Mouse (Mus musculus) hindbrain, postnatal 0 days (tissue): Measurements from ENCODE around the gene Donson. TPM values are rescaled to one million over a fixed set of nuclear protein-coding genes. Genes with fewer than 3 reads are reported as not detected.

Source experiments
- ATAC-seq: fragments of 200-750 bp; cut with Nextera tagmentation; 2 replicates; pipeline ENCODE4 v1.8.0; 2017; ENCODE audit warnings: mild to moderate bottlenecking, moderate TSS enrichment, moderate library complexity
- DNase-seq: peaks from one replicate; pipeline ENCODE4 v3.0.0-alpha.2; 2015; ENCODE audit warnings: low spot score
- H3K27ac ChIP-seq: fragments of 300-500 bp; sonication (generic); 2 replicates; pipeline ENCODE4 v1.5.1; 2014; ENCODE audit warnings: mild to moderate bottlenecking
- H3K27me3 ChIP-seq: fragments of 300-500 bp; sonication (generic); 2 replicates; pipeline ENCODE4 v1.6.1; 2014; ENCODE audit warnings: low read length, mixed read lengths; ENCODE audit not compliant: insufficient read depth
- H3K36me3 ChIP-seq: fragments of 300-500 bp; sonication (generic); 2 replicates; pipeline ENCODE4 v1.6.1; 2014; ENCODE audit warnings: low read length, mixed read lengths; ENCODE audit not compliant: insufficient read depth
- H3K4me1 ChIP-seq: fragments of 300-500 bp; sonication (generic); 2 replicates; pipeline ENCODE4 v1.6.1; 2014; ENCODE audit warnings: antibody characterized with exemption, low read length, mixed read lengths; ENCODE audit not compliant: insufficient read depth
- H3K4me2 ChIP-seq: fragments of 300-500 bp; sonication (generic); 2 replicates; pipeline ENCODE4 v1.6.1; 2014; ENCODE audit warnings: low read depth, mild to moderate bottlenecking, low read length, moderate library complexity, mixed read lengths
- H3K4me3 ChIP-seq: fragments of 300-500 bp; sonication (generic); 2 replicates; pipeline ENCODE4 v1.5.1; 2014; ENCODE audit warnings: low read length
- H3K9ac ChIP-seq: fragments of 300-500 bp; sonication (generic); replicated peaks from 2 replicates; pipeline ENCODE4 v1.6.1; 2014; ENCODE audit warnings: mild to moderate bottlenecking, low read length, moderate library complexity, mixed read lengths
- H3K9me3 ChIP-seq: fragments of 300-500 bp; sonication (generic); 2 replicates; pipeline ENCODE4 v1.6.1; 2016; ENCODE audit warnings: low read length, mixed read lengths
- CTCF ChIP-seq: IDR thresholded peaks from 2 replicates; pipeline ENCODE4 v1.5.1; 2016; ENCODE audit warnings: antibody characterized with exemption, control low read depth, low read depth
- WGBS: fragments of 180-500 bp; shearing (Covaris S2); extraction: QIAGEN DNeasy Blood & Tissue Kit; methylation state at CpG from one replicate; pipeline ENCODE4 v1.1.7; 2014; 5-methylcytosine and 5-hydroxymethylcytosine counted together
- polyA plus RNA-seq: library from polyadenylated mRNA; unstranded; fragments of >200 nt; fragmentation: Nextera tagmentation; extraction: Ambion mirVana; gene quantifications from 2 replicates; pipeline ENCODE4 v1.2.1, GENCODE M21; 2015
- total RNA-seq: library from RNA; depleted of rRNA; stranded (reverse); fragments of >200 nt; gene quantifications from 2 replicates; pipeline ENCODE4 v1.2.3, GENCODE M21; 2014

The Donson gene
- total and polyA plus RNA-seq, 2 experiments from 2014 or later: 15.3 to 20.4 TPM

GRCm38 (mm10) chr16:91710241-91710640 is 21.7 kb upstream of the Donson start:
- Histone ChIP-seq H3K4me1 (no peaks in the 10 kb centered on the region), H3K9me3 (no peaks in the 10 kb centered on the region), H3K9ac (no peak overlapping the region), H3K27ac (no peak overlapping the region), H3K4me3 (no peak overlapping the region), H3K36me3 (peaks cover 32% of the 10 kb centered on the region), H3K27me3 (no peaks in the 10 kb centered on the region), H3K4me2 (no peak overlapping the region)
- no peak for ATAC-seq
- WGBS: 90% methylated on average over 7 of the region's 7 CpGs
- no peak for DNase-seq
- TF ChIP-seq CTCF: no peak

DNA sequence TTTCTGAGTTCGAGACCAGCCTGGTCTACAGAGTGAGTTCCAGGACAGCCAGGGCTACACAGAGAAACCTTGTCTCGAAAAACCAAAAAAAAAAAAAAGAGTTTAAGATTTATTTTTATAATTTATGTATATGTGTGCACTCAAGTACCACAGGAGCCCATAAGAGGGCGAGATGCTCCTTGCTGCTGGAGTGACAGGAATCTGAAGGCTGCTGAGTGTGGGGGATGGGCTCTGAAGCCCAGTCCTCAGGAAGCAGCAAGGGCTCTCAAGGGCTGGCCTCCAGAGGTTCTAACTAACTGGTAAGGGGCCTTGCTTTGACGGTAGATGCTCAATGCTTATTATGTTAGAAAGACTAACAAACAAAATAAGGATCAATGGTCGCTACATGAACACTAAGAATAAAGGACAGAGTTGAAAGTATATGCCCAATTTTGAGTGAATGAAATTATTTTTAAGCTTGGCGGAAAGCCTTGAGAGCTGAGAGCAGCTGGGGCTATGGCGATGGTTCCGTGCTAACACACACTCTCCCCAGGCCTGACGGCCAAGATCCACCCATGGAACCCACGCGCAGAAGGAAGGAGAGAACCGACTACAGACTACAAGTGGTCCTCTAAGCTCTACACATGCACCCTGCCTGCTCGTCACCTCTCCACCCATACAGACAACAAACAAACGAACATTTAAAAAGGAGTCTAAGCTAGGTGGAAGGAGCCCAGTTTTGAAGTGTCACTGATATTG is 16.2 kb upstream of the Donson start:
- H3K27ac ChIP-seq: no peak overlapping the region
- no peaks in the 10 kb centered on the region for H3K27me3 ChIP-seq
- no peak overlapping the region for H3K4me2 ChIP-seq
- ATAC-seq (0 out of 2 replicates have a peak, but pooled peaks have one; percentile 43), DNase-seq (peak; percentile 35)
- no peak overlapping the region for H3K4me3 ChIP-seq
- no peaks in the 10 kb centered on the region for H3K4me1 ChIP-seq
- no peaks in the 10 kb centered on the region for H3K9me3 ChIP-seq
- 83% methylated on average over 14 of the region's 14 CpGs for WGBS
- H3K9ac ChIP-seq: no peak overlapping the region
- H3K36me3 ChIP-seq: peaks cover 37% of the 10 kb centered on the region; the same call in 1 of the 2 replicates
- peak; percentile 43; the same call in 1 of the 2 replicates for TF ChIP-seq CTCF

GRCm38 (mm10) chr16:91702771-91703188 is 14.2 kb upstream of the Donson start:
- Histone ChIP-seq H3K4me2 (no peak overlapping the region), H3K9ac (no peak overlapping the region), H3K4me1 (no peaks in the 10 kb centered on the region), H3K4me3 (no peak overlapping the region), H3K27ac (no peak overlapping the region), H3K9me3 (no peaks in the 10 kb centered on the region), H3K27me3 (no peaks in the 10 kb centered on the region), H3K36me3 (peaks cover 47% of the 10 kb centered on the region)
- WGBS: 55% methylated on average over 3 of the region's 3 CpGs
- DNase-seq (no peak), ATAC-seq (no peak)
- no peak for TF ChIP-seq CTCF

GRCm38 (mm10) chr16:91701908-91702307 is 13.3 kb upstream of the Donson start:
- Histone ChIP-seq H3K27me3 (no peaks in the 10 kb centered on the region), H3K36me3 (peaks cover 46% of the 10 kb centered on the region), H3K9ac (no peak overlapping the region), H3K9me3 (no peaks in the 10 kb centered on the region), H3K27ac (no peak overlapping the region), H3K4me3 (no peak overlapping the region), H3K4me1 (no peaks in the 10 kb centered on the region), H3K4me2 (no peak overlapping the region)
- ATAC-seq: no peak
- TF ChIP-seq CTCF: no peak
- no peak for DNase-seq
- WGBS: 88% methylated on average over 13 of the region's 13 CpGs

DNA sequence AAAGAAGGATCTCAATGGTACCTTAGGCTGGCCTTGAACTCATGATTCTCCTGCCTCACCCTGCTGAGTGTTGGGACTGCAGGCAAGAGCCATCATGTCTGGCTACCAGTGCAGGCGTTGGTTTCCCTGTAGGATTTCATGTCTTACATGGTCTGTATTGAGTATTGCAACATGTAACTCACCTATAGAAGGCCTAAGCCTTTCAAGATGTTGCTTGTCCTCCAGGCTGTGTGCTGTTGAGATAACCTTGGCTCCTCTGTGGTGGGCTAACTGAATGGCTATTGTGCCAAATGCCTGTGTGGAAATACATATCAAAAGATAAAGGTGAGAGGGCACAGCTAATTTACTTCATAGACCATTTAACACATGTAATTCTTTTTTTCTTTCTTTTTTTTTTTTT is 10.4 kb upstream of the Donson start:
- no peak for DNase-seq
- WGBS: 93% methylated on average over 1 of the region's 1 CpGs
- no peaks in the 10 kb centered on the region for H3K27me3 ChIP-seq
- peaks cover 47% of the 10 kb centered on the region for H3K36me3 ChIP-seq
- ATAC-seq: no peak
- no peaks in the 10 kb centered on the region for H3K9me3 ChIP-seq
- H3K4me3 ChIP-seq: no peak overlapping the region
- no peak overlapping the region for H3K27ac ChIP-seq
- H3K4me1 ChIP-seq: no peaks in the 10 kb centered on the region
- no peak overlapping the region for H3K4me2 ChIP-seq
- no peak for TF ChIP-seq CTCF
- no peak overlapping the region for H3K9ac ChIP-seq

DNA sequence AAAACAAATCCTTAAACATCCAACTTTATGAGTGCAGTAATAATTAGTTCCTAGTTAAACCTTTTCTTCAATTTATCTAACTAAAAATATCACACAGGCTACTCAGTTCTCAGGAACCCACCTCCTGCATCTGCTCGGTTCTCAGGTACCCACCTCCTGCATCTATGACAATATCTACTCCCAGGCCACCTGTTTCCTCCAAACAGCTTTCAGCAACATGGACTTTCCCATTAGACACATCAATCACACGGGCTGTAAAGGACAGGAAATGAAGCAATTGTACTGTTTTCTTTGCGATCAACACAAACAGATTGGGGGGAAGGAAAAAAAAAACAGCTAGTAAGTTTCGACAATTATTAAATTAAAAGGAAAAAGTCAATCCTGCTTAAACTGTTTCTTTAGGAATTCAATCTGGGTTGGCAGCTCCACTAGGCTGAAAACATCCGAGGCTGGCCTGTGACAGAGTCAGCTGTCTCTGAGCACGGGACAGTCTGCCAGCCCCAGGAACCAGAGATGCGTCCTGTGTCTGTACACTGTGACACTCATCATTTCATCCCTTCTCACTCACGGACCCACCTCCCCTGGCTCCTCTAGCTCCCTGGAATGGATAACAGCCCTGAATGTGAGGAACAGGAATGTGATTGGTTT is 6.7 kb upstream of the Donson start:
- ATAC-seq (no peak), DNase-seq (no peak)
- Histone ChIP-seq H3K27ac (peak overlapping the region; percentile 22; the same call in 1 of the 2 replicates), H3K27me3 (no peaks in the 10 kb centered on the region), H3K9ac (no peak overlapping the region), H3K36me3 (peaks cover 36% of the 10 kb centered on the region), H3K4me2 (no peak overlapping the region), H3K9me3 (no peaks in the 10 kb centered on the region), H3K4me3 (no peak overlapping the region), H3K4me1 (no peaks in the 10 kb centered on the region)
- 66% methylated on average over 8 of the region's 8 CpGs for WGBS
- TF ChIP-seq CTCF: no peak
